Mouse (Mus musculus) urinary bladder, postnatal 0 days (tissue): Measurements from ENCODE around the gene Smco3. TPM values are rescaled to one million over a fixed set of nuclear protein-coding genes. Genes with fewer than 3 reads are reported as not detected.

Experiments used
- microRNA-seq: library from miRNA; unstranded; fragments of <30 nt; microRNA quantifications from one replicate; pipeline ENCODE4, GENCODE M21; 2016
- polyA plus RNA-seq: library from polyadenylated mRNA; unstranded; fragments of >200 nt; fragmentation: Nextera tagmentation; extraction: Ambion mirVana; gene quantifications from 2 replicates; pipeline ENCODE4 v1.2.1, GENCODE M21; 2015

The Smco3 gene
- not detected in 2 replicates for polyA plus RNA-seq

GRCm38 (mm10) chr6:136835352-136835751, at the start of gene Smco3:
TSS of gene Smco3 (minus strand) at chr6:136835452.

GRCm38 (mm10) chr6:136875670-136876069, 40.4 kb upstream of the Smco3 start, which contains the start of gene Mgp:
TSS of gene Mgp (minus strand) at chr6:136875823.

GRCm38 (mm10) chr6:136857186-136857872, 22.1 kb upstream of the Smco3 start, which contains the start of gene Art4:
TSS of gene Art4 (minus strand) at chr6:136857733.

GRCm38 (mm10) chr6:136827881-136828561, 7.2 kb downstream of the Smco3 start, which contains the start of gene Wbp11:
TSS of gene Wbp11 (minus strand) at chr6:136828233.

GRCm38 (mm10) chr6:136827516-136827880, 7.8 kb downstream of the Smco3 start, which contains the start of gene BC049715:
TSS of gene BC049715 (plus strand) at chr6:136827626.

GRCm38 (mm10) chr6:136808014-136808417, 27.2 kb downstream of the Smco3 start, which contains the start of gene H2afj:
TSS of gene H2afj (plus strand) at chr6:136808244.

GRCm38 (mm10) chr6:136803739-136804633, 31.3 kb downstream of the Smco3 start, which contains the start of gene Hist4h4:
TSS of gene Hist4h4 (minus strand) at chr6:136804415.

GRCm38 (mm10) chr6:136781377-136781986, 53.8 kb downstream of the Smco3 start, which contains the start of gene Gucy2c:
TSS of gene Gucy2c (minus strand) at chr6:136781765.

Small RNA genes lying within 50 kb of the gene (microRNA-seq; reads per million reads assigned to microRNA genes)
- not detected for gene Gm44364

Other genes with a start within 250 kb of the Smco3 start
- gene Plbd1, start 173.5 kb downstream of the Smco3 start, polyA plus RNA-seq, result 0.80 and 0.85 TPM in 2 replicates
- 0.05 TPM in 1 of 2 replicates, not detected in the other for gene Gucy2c, start 53.7 kb downstream of the Smco3 start, polyA plus RNA-seq
- 0.16 and 0.20 TPM in 2 replicates for gene Hist4h4, start 31.0 kb downstream of the Smco3 start, polyA plus RNA-seq
- 174 and 180 TPM in 2 replicates for gene H2afj, start 27.2 kb downstream of the Smco3 start, polyA plus RNA-seq
- 0.54 and 0.58 TPM in 2 replicates for gene BC049715, start 7.8 kb downstream of the Smco3 start, polyA plus RNA-seq
- gene Wbp11, start 7.2 kb downstream of the Smco3 start, polyA plus RNA-seq, result 45.0 and 50.6 TPM in 2 replicates
- gene Art4, start 22.3 kb upstream of the Smco3 start, polyA plus RNA-seq, result 3.8 and 4.7 TPM in 2 replicates
- 567 and 833 TPM in 2 replicates for gene Mgp, start 40.4 kb upstream of the Smco3 start, polyA plus RNA-seq
- 0.45 and 0.53 TPM in 2 replicates for gene Erp27, start 86.7 kb upstream of the Smco3 start, polyA plus RNA-seq
- 0.51 and 0.61 TPM in 2 replicates for gene Pde6h, start 88.4 kb upstream of the Smco3 start, polyA plus RNA-seq
- gene Arhgdib, start 106.4 kb upstream of the Smco3 start, polyA plus RNA-seq, result 96.9 and 120 TPM in 2 replicates